Mouse (Mus musculus): ENCODE results near the gene Ikzf3. TPM values are rescaled to one million over a fixed set of nuclear protein-coding genes. Genes with fewer than 3 reads are reported as not detected.

Ikzf3 gene
- polyA plus RNA-seq, 1 experiment from 2014 or later = 0.20 TPM

DNA sequence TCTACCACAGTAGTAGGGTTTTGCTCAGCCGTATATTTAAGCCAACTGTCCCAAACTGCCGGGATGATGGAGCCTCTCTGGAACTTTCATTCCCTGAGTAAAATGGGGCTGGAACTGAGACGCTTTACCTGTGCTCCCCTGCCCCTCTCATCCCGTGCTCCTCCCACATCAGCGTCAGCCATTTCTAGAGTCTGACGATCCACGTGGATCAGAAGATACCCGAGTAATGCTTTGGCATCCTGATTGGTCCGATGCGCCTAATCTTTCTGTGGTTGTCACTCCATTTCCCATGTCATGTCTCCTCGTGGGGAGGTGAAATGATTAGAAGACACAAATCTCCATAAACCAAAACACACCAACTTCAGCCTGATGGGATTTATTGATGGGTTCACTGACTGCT lies 70.9 kb downstream of the Ikzf3 start:
- Histone ChIP-seq H3K4me2 (ENCODE audit: low read depth, low read length) (no peak overlapping the region), H3K27me3 (ENCODE audit: control insufficient read depth, insufficient read depth, low read length) (no peaks in the 10 kb centered on the region), H3K4me3 (ENCODE audit: low read depth, low read length) (no peak overlapping the region), H3K27ac (ENCODE audit: low read depth, low read length) (no peak overlapping the region), H3K9me3 (ENCODE audit: control insufficient read depth, low read length) (no peaks in the 10 kb centered on the region), H3K36me3 (ENCODE audit: control insufficient read depth, insufficient read depth, low read length) (no peaks in the 10 kb centered on the region), H3K9ac (replicated peaks; ENCODE audit: low read depth, low read length) (no peak overlapping the region), H3K4me1 (ENCODE audit: control insufficient read depth, insufficient read depth, low read length) (no peaks in the 10 kb centered on the region)
- WGBS = 92% methylated on average over 11 of the region's 11 CpGs
- no peak for ATAC-seq (ENCODE audit: low read depth)

- no peak for ATAC-seq (ENCODE audit: low read depth)
- Histone ChIP-seq H3K36me3 (ENCODE audit: control insufficient read depth, insufficient read depth, low read length) (no peaks in the 10 kb centered on the region), H3K27ac (ENCODE audit: low read depth, low read length) (no peak overlapping the region), H3K4me1 (ENCODE audit: control insufficient read depth, insufficient read depth, low read length) (no peaks in the 10 kb centered on the region), H3K9ac (replicated peaks; ENCODE audit: low read depth, low read length) (no peak overlapping the region), H3K27me3 (ENCODE audit: control insufficient read depth, insufficient read depth, low read length) (no peaks in the 10 kb centered on the region), H3K4me2 (ENCODE audit: low read depth, low read length) (no peak overlapping the region), H3K4me3 (ENCODE audit: low read depth, low read length) (no peak overlapping the region), H3K9me3 (ENCODE audit: control insufficient read depth, low read length) (no peaks in the 10 kb centered on the region)
- WGBS = 65% methylated on average over 8 of the region's 8 CpGs
Observed at GRCm38 (mm10) chr11:98473916-98474479, 71.8 kb downstream of the Ikzf3 start.

GRCm38 (mm10) chr11:98472696-98473095 lies 73.1 kb downstream of the Ikzf3 start:
- H3K9me3 ChIP-seq (ENCODE audit: control insufficient read depth, low read length) = no peaks in the 10 kb centered on the region
- no peaks in the 10 kb centered on the region for H3K4me1 ChIP-seq (ENCODE audit: control insufficient read depth, insufficient read depth, low read length)
- 35% methylated on average over 4 of the region's 4 CpGs for WGBS
- H3K4me3 ChIP-seq (ENCODE audit: low read depth, low read length) = no peak overlapping the region
- no peak for ATAC-seq (ENCODE audit: low read depth)
- no peak overlapping the region for H3K9ac ChIP-seq (replicated peaks; ENCODE audit: low read depth, low read length)
- no peaks in the 10 kb centered on the region for H3K27me3 ChIP-seq (ENCODE audit: control insufficient read depth, insufficient read depth, low read length)
- H3K36me3 ChIP-seq (ENCODE audit: control insufficient read depth, insufficient read depth, low read length) = no peaks in the 10 kb centered on the region
- no peak overlapping the region for H3K4me2 ChIP-seq (ENCODE audit: low read depth, low read length)
- no peak overlapping the region for H3K27ac ChIP-seq (ENCODE audit: low read depth, low read length)

- Histone ChIP-seq H3K4me1 (ENCODE audit: control insufficient read depth, insufficient read depth, low read length) (no peaks in the 10 kb centered on the region), H3K27ac (ENCODE audit: low read depth, low read length) (no peak overlapping the region), H3K9me3 (ENCODE audit: control insufficient read depth, low read length) (no peaks in the 10 kb centered on the region), H3K36me3 (ENCODE audit: control insufficient read depth, insufficient read depth, low read length) (no peaks in the 10 kb centered on the region), H3K4me2 (ENCODE audit: low read depth, low read length) (no peak overlapping the region), H3K27me3 (ENCODE audit: control insufficient read depth, insufficient read depth, low read length) (no peaks in the 10 kb centered on the region), H3K9ac (replicated peaks; ENCODE audit: low read depth, low read length) (no peak overlapping the region), H3K4me3 (ENCODE audit: low read depth, low read length) (no peak overlapping the region)
- 83% methylated on average over 6 of the region's 6 CpGs for WGBS
- ATAC-seq (ENCODE audit: low read depth) = no peak
Observed at GRCm38 (mm10) chr11:98470795-98471194, 75.0 kb downstream of the Ikzf3 start.

DNA sequence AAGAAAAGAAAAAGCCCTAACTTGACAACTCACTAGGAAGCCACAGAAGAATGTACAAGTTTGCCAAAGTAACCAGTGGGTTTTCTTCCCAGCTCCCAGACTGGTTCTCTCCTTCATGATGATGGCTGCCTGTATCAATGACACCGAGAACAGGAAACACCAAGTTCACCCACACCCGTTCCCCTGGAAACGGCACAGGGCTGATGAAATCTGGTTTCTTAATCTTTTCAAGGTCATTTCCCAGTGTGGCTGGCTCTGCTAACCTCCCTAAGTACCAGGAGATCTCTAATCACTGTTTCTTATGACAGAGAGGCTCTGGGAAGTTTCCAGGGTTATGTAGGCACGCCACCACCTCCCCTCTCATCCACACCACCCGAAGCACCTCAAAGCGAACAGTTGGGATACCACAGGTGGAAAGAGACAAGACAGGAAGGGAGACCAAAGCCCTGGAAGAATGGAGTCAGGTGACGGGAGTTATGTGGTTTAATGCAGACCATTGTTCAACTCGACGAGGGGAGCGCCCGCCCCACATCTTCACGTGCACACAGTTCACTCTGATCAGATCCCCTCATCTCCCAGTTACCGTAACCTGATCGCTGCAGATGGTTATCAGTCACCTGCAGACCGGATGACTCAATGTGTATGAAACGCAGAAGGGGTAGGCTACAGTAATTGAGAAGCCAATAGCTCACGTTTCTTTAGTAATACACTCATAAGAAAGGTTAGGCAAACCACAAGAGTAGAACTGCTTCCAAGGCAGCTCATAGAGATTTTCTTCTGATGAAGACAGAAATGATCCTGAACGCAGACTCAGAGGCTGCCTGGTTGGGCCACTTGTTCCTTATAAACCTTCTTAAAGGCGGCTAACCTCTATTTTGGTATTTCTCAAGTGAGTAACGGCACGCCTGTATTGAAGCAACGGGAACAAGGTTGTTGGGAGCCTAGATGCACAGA lies 75.8 kb downstream of the Ikzf3 start:
- H3K4me3 ChIP-seq (ENCODE audit: low read depth, low read length) = no peak overlapping the region
- no peak for ATAC-seq (ENCODE audit: low read depth)
- H3K36me3 ChIP-seq (ENCODE audit: control insufficient read depth, insufficient read depth, low read length) = no peaks in the 10 kb centered on the region
- H3K27me3 ChIP-seq (ENCODE audit: control insufficient read depth, insufficient read depth, low read length) = no peaks in the 10 kb centered on the region
- H3K9me3 ChIP-seq (ENCODE audit: control insufficient read depth, low read length) = no peaks in the 10 kb centered on the region
- no peak overlapping the region for H3K27ac ChIP-seq (ENCODE audit: low read depth, low read length)
- H3K9ac ChIP-seq (replicated peaks; ENCODE audit: low read depth, low read length) = no peak overlapping the region
- no peaks in the 10 kb centered on the region for H3K4me1 ChIP-seq (ENCODE audit: control insufficient read depth, insufficient read depth, low read length)
- WGBS = 85% methylated on average over 22 of the region's 22 CpGs
- H3K4me2 ChIP-seq (ENCODE audit: low read depth, low read length) = no peak overlapping the region

DNA sequence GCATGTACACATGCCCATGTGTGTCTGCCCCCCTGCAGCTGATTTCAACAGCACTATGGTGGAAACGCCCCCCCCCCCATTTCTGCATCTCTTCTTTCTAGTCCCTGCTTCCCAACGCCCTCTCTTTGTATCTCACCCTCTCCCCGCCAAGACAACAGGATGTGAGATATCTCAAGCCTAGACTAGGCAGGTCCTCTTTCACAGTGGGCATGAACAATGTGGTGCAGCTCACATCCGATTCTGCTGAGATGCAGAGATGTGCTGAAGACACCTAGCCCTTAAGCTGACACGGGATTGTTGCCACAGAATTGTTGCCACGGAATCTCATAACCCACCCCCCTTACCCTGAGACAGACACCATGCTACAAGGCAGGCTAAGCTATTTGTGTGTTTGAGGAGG lies 81.3 kb downstream of the Ikzf3 start:
- no peak overlapping the region for H3K9ac ChIP-seq (replicated peaks; ENCODE audit: low read depth, low read length)
- no peak overlapping the region for H3K4me2 ChIP-seq (ENCODE audit: low read depth, low read length)
- WGBS = 83% methylated on average over 6 of the region's 6 CpGs
- peaks cover under 1% of the 10 kb centered on the region; the same call in 1 of the 2 replicates for H3K27me3 ChIP-seq (ENCODE audit: control insufficient read depth, insufficient read depth, low read length)
- no peak overlapping the region for H3K4me3 ChIP-seq (ENCODE audit: low read depth, low read length)
- H3K9me3 ChIP-seq (ENCODE audit: control insufficient read depth, low read length) = no peaks in the 10 kb centered on the region
- ATAC-seq (ENCODE audit: low read depth) = no peak
- H3K27ac ChIP-seq (ENCODE audit: low read depth, low read length) = no peak overlapping the region
- no peaks in the 10 kb centered on the region for H3K4me1 ChIP-seq (ENCODE audit: control insufficient read depth, insufficient read depth, low read length)
- H3K36me3 ChIP-seq (ENCODE audit: control insufficient read depth, insufficient read depth, low read length) = no peaks in the 10 kb centered on the region

DNA sequence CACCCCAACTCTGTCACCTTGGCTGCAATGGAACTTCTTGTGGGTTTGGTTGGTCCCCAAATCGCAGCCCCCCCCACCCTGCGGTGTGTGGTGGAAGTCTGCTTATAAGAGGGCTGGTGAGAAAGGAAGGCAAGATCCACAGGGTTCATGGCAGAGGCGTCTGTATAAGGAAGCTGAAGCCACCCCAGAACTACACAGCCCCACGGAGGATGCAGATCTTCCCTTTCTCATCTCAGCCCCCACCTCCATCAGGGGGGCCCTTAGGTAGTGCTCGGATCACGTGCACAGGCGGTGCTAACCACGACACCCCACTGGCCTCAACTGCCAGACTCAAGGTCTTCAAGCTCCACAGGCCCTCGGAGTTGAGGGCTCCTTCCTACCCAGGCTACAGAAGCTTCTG lies 81.9 kb downstream of the Ikzf3 start:
- H3K4me1 ChIP-seq (ENCODE audit: control insufficient read depth, insufficient read depth, low read length) = no peaks in the 10 kb centered on the region
- no peaks in the 10 kb centered on the region for H3K9me3 ChIP-seq (ENCODE audit: control insufficient read depth, low read length)
- ATAC-seq (ENCODE audit: low read depth) = no peak
- H3K9ac ChIP-seq (replicated peaks; ENCODE audit: low read depth, low read length) = no peak overlapping the region
- peaks cover 4% of the 10 kb centered on the region for H3K27me3 ChIP-seq (ENCODE audit: control insufficient read depth, insufficient read depth, low read length)
- 91% methylated on average over 9 of the region's 9 CpGs for WGBS
- H3K27ac ChIP-seq (ENCODE audit: low read depth, low read length) = no peak overlapping the region
- H3K36me3 ChIP-seq (ENCODE audit: control insufficient read depth, insufficient read depth, low read length) = no peaks in the 10 kb centered on the region
- H3K4me2 ChIP-seq (ENCODE audit: low read depth, low read length) = no peak overlapping the region
- H3K4me3 ChIP-seq (ENCODE audit: low read depth, low read length) = no peak overlapping the region

GRCm38 (mm10) chr11:98462255-98462654 lies 83.6 kb downstream of the Ikzf3 start:
- H3K36me3 ChIP-seq (ENCODE audit: control insufficient read depth, insufficient read depth, low read length) = no peaks in the 10 kb centered on the region
- no peak overlapping the region for H3K9ac ChIP-seq (replicated peaks; ENCODE audit: low read depth, low read length)
- no peak for ATAC-seq (ENCODE audit: low read depth)
- 93% methylated on average over 6 of the region's 6 CpGs for WGBS
- no peak overlapping the region for H3K27ac ChIP-seq (ENCODE audit: low read depth, low read length)
- no peak overlapping the region for H3K4me2 ChIP-seq (ENCODE audit: low read depth, low read length)
- no peak overlapping the region for H3K4me3 ChIP-seq (ENCODE audit: low read depth, low read length)
- no peaks in the 10 kb centered on the region for H3K9me3 ChIP-seq (ENCODE audit: control insufficient read depth, low read length)
- H3K4me1 ChIP-seq (ENCODE audit: control insufficient read depth, insufficient read depth, low read length) = 0 out of 2 replicates have a peak, but pooled peaks cover 5% of the 10 kb centered on the region
- H3K27me3 ChIP-seq (ENCODE audit: control insufficient read depth, insufficient read depth, low read length) = peaks cover 7% of the 10 kb centered on the region

DNA sequence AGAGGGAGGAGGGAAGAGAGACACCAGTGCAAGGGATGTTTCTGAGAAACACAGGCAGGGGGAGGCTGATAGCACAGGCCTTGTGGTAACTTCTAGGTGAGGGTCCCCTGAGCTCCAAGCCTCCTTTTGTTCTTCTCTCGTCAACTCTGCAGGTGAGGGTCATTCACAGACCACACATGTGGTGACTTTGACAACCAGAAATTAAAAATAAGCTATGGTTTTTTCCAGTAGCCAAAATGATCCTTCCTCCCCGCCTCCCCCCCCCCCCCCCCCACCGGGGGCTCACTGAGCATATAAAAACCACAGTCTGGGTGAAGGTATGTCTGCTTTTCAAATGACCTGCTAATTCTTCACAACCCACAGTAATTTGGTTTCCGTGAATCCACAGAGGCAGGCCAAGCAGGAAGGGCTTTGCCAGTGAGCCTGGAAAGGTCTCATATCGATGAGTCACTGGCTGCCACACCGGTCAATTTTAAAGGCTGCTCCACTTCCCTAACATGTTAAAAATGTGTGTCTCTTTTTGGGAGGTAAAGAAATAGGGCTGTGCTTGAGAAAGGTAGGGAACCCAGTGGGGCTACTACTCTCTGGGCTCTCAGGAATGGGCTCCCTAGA lies 84.6 kb downstream of the Ikzf3 start:
- 0 out of 2 replicates have a peak, but pooled peaks cover 5% of the 10 kb centered on the region for H3K4me1 ChIP-seq (ENCODE audit: control insufficient read depth, insufficient read depth, low read length)
- H3K27me3 ChIP-seq (ENCODE audit: control insufficient read depth, insufficient read depth, low read length) = peaks cover 7% of the 10 kb centered on the region
- no peak overlapping the region for H3K9ac ChIP-seq (replicated peaks; ENCODE audit: low read depth, low read length)
- no peak overlapping the region for H3K4me2 ChIP-seq (ENCODE audit: low read depth, low read length)
- H3K27ac ChIP-seq (ENCODE audit: low read depth, low read length) = no peak overlapping the region
- no peaks in the 10 kb centered on the region for H3K36me3 ChIP-seq (ENCODE audit: control insufficient read depth, insufficient read depth, low read length)
- whole genome bisulfite sequencing = 49% methylated on average over 6 of the region's 6 CpGs
- H3K9me3 ChIP-seq (ENCODE audit: control insufficient read depth, low read length) = no peaks in the 10 kb centered on the region
- H3K4me3 ChIP-seq (ENCODE audit: low read depth, low read length) = no peak overlapping the region
- ATAC-seq (ENCODE audit: low read depth) = no peak

Data from neural tube, embryonic 14.5 days (tissue).